Mouse (Mus musculus): ENCODE measurements around the gene Sh2d2a.

GRCm38 (mm10) chr3:87899266-87899665 is 52.7 kb downstream of the Sh2d2a start:
- TF ChIP-seq POLR2A (IDR thresholded peaks at IDR 0.05; ENCODE audit: extremely low read depth, insufficient read depth, low read length) (no peak), CTCF (IDR thresholded peaks at IDR 0.05; ENCODE audit: extremely low read depth, insufficient read depth, low read length) (no peak)

Data from cortical plate, adult 2 months (tissue).